Mouse (Mus musculus) embryonic facial prominence, embryonic 10.5 days (tissue): Measurements from ENCODE around the gene Aloxe3. TPM values are rescaled to one million over a fixed set of nuclear protein-coding genes. Genes with fewer than 3 reads are reported as not detected.
"Not testable (repeated sequence)": the region's sequence is repeated elsewhere in the genome, so short reads cannot be mapped to it uniquely, and the experiment has no call there.

ENCODE experiments used
- DNase-seq: peaks from one replicate; pipeline ENCODE4 v3.0.0-alpha.2; 2017; ENCODE audit warnings: low spot score
- H3K27ac ChIP-seq: fragments of 300-500 bp; sonication (generic); replicated peaks from 2 replicates; pipeline ENCODE4 v1.5.1; 2016; ENCODE audit warnings: mild to moderate bottlenecking
- H3K27me3 ChIP-seq: fragments of 300-500 bp; sonication (generic); replicated peaks from 2 replicates; pipeline ENCODE4 v1.6.1; 2016; ENCODE audit warnings: low read depth, mild to moderate bottlenecking; ENCODE audit not compliant: poor library complexity, severe bottlenecking
- H3K36me3 ChIP-seq: fragments of 300-500 bp; sonication (generic); replicated peaks from 2 replicates; pipeline ENCODE4 v1.6.1; 2016; ENCODE audit warnings: mild to moderate bottlenecking, moderate library complexity
- H3K4me1 ChIP-seq: fragments of 300-500 bp; sonication (generic); 2 replicates; pipeline ENCODE4 v1.6.1; 2016
- H3K4me3 ChIP-seq: fragments of 300-500 bp; sonication (generic); 2 replicates; pipeline ENCODE4 v1.5.1; 2016; ENCODE audit warnings: mild to moderate bottlenecking, moderate library complexity
- H3K9me3 ChIP-seq: fragments of 300-500 bp; sonication (generic); 2 replicates; pipeline ENCODE4 v1.6.1; 2016; ENCODE audit warnings: mild to moderate bottlenecking
- WGBS: fragments of 180-500 bp; shearing (Covaris S2); methylation state at CpG from one replicate; pipeline ENCODE4 v1.1.7; 2016; 5-methylcytosine and 5-hydroxymethylcytosine counted together
- polyA plus RNA-seq: library from polyadenylated mRNA; unstranded; fragments of >200 nt; fragmentation: Nextera tagmentation; extraction: Ambion mirVana; gene quantifications from 2 replicates; pipeline ENCODE4 v1.2.1, GENCODE M21; 2016

The Aloxe3 gene
- polyA plus RNA-seq, 1 experiment from 2014 or later, result 0.19 TPM

GRCm38 (mm10) chr11:69088103-69088855, 37.4 kb upstream of the Aloxe3 start, which contains the start of gene Vamp2:
Vamp2 (plus strand) TSS chr11:69088490.
- no peaks in the 10 kb centered on the region for H3K9me3 ChIP-seq
- under 1% methylated on average over 67 of the region's 67 CpGs for WGBS
- peak within 1 kb of the TSS; percentile 99 for H3K27ac ChIP-seq
- peak within 1 kb of the TSS; percentile 87 for H3K4me3 ChIP-seq
- peaks cover 34% of the 10 kb centered on the region for H3K36me3 ChIP-seq
- peak; percentile 96 for DNase-seq
- H3K4me1 ChIP-seq, result peaks cover 42% of the 10 kb centered on the region
- no peaks in the 10 kb centered on the region for H3K27me3 ChIP-seq

- Histone ChIP-seq H3K4me1 (peaks cover 45% of the 10 kb centered on the region), H3K27ac (peak overlapping the region; percentile 99), H3K9me3 (no peaks in the 10 kb centered on the region), H3K36me3 (peaks cover 34% of the 10 kb centered on the region), H3K4me3 (peak overlapping the region; percentile 87), H3K27me3 (no peaks in the 10 kb centered on the region)
- 11% methylated on average over 25 of the region's 25 CpGs for WGBS
- no peak for DNase-seq
These were observed 36.7 kb upstream of the Aloxe3 start for GRCm38 (mm10) chr11:69088856-69089615.

- Histone ChIP-seq H3K4me3 (peak overlapping the region; percentile 87), H3K27ac (peak overlapping the region; percentile 99; the same call in 1 of the 2 replicates), H3K27me3 (no peaks in the 10 kb centered on the region), H3K36me3 (peaks cover 34% of the 10 kb centered on the region), H3K4me1 (peaks cover 52% of the 10 kb centered on the region), H3K9me3 (no peaks in the 10 kb centered on the region)
- DNase-seq, result no peak
- WGBS, result 91% methylated on average over 12 of the region's 12 CpGs
These were observed 35.9 kb upstream of the Aloxe3 start for GRCm38 (mm10) chr11:69089616-69090290.

- DNase-seq, result no peak
- WGBS, result 73% methylated on average over 6 of the region's 6 CpGs
- H3K9me3 ChIP-seq, result no peaks in the 10 kb centered on the region
- peaks cover 54% of the 10 kb centered on the region for H3K4me1 ChIP-seq
- no peak overlapping the region for H3K27ac ChIP-seq
- no peaks in the 10 kb centered on the region for H3K27me3 ChIP-seq
- H3K36me3 ChIP-seq, result peaks cover 34% of the 10 kb centered on the region
- H3K4me3 ChIP-seq, result peak overlapping the region; percentile 87; the same call in 1 of the 2 replicates
These were observed 35.3 kb upstream of the Aloxe3 start for GRCm38 (mm10) chr11:69090367-69090766.

GRCm38 (mm10) chr11:69091566-69092385, 33.9 kb upstream of the Aloxe3 start:
- Histone ChIP-seq H3K27me3 (no peaks in the 10 kb centered on the region), H3K4me3 (peak overlapping the region; percentile 23; the same call in 1 of the 2 replicates), H3K9me3 (no peaks in the 10 kb centered on the region), H3K36me3 (peaks cover 34% of the 10 kb centered on the region), H3K27ac (no peak overlapping the region), H3K4me1 (peaks cover 63% of the 10 kb centered on the region)
- no peak for DNase-seq
- WGBS, result 61% methylated on average over 7 of the region's 7 CpGs

- H3K27ac ChIP-seq, result no peak overlapping the region
These were observed 33.3 kb upstream of the Aloxe3 start for GRCm38 (mm10) chr11:69092386-69092751.

GRCm38 (mm10) chr11:69092871-69093270, 32.8 kb upstream of the Aloxe3 start:
- Histone ChIP-seq H3K4me3 (no peak overlapping the region; the same call in 1 of the 2 replicates), H3K36me3 (peaks cover 34% of the 10 kb centered on the region), H3K27ac (no peak overlapping the region), H3K27me3 (no peaks in the 10 kb centered on the region), H3K4me1 (peaks cover 63% of the 10 kb centered on the region), H3K9me3 (no peaks in the 10 kb centered on the region)
- no peak for DNase-seq
- 90% methylated on average over 4 of the region's 4 CpGs for WGBS

More at GRCm38 (mm10) chr11:69092386-69092751, 33.3 kb upstream of the Aloxe3 start:
- Histone ChIP-seq H3K9me3 (no peaks in the 10 kb centered on the region), H3K36me3 (peaks cover 34% of the 10 kb centered on the region), H3K4me1 (peaks cover 63% of the 10 kb centered on the region), H3K4me3 (no peak overlapping the region; the same call in 1 of the 2 replicates), H3K27me3 (no peaks in the 10 kb centered on the region)
- WGBS, result 6% methylated on average over 3 of the region's 3 CpGs
- DNase-seq, result peak; percentile 87

GRCm38 (mm10) chr11:69093856-69094255, 31.8 kb upstream of the Aloxe3 start:
- not testable (repeated sequence) for H3K9me3 ChIP-seq, DNase-seq, H3K27me3 ChIP-seq, H3K4me3 ChIP-seq, H3K27ac ChIP-seq
- Histone ChIP-seq H3K36me3 (peaks cover 34% of the 10 kb centered on the region), H3K4me1 (peaks cover 65% of the 10 kb centered on the region)
- WGBS, result 87% methylated on average over 7 of the region's 7 CpGs

- Histone ChIP-seq H3K9me3 (no peaks in the 10 kb centered on the region), H3K27ac (peak within 1 kb of the TSS; percentile 77), H3K4me3 (peak within 1 kb of the TSS; percentile 72), H3K4me1 (peaks cover 65% of the 10 kb centered on the region), H3K27me3 (no peaks in the 10 kb centered on the region), H3K36me3 (peaks cover 28% of the 10 kb centered on the region)
- peak; percentile 99 for DNase-seq
- WGBS, result under 1% methylated on average over 37 of the region's 37 CpGs
These were observed 30.8 kb upstream of the Aloxe3 start, which contains the start of gene Per1 for GRCm38 (mm10) chr11:69094697-69095429. Per1 (plus strand) TSS chr11:69095217.

GRCm38 (mm10) chr11:69095511-69096231, 30.0 kb upstream of the Aloxe3 start:
- Histone ChIP-seq H3K4me1 (peaks cover 65% of the 10 kb centered on the region), H3K27me3 (no peaks in the 10 kb centered on the region), H3K9me3 (no peaks in the 10 kb centered on the region), H3K36me3 (peaks cover 23% of the 10 kb centered on the region), H3K4me3 (peak overlapping the region; percentile 72), H3K27ac (peak overlapping the region; percentile 77)
- 3% methylated on average over 27 of the region's 27 CpGs for WGBS
- DNase-seq, result peak; percentile 35
